Mouse (Mus musculus): ENCODE measurements around the gene Lhfpl5. TPM values are rescaled to one million over a fixed set of nuclear protein-coding genes. Genes with fewer than 3 reads are reported as not detected.

The Lhfpl5 gene
- total RNA-seq, 2 experiments from 2014 or later = not detected

DNA sequence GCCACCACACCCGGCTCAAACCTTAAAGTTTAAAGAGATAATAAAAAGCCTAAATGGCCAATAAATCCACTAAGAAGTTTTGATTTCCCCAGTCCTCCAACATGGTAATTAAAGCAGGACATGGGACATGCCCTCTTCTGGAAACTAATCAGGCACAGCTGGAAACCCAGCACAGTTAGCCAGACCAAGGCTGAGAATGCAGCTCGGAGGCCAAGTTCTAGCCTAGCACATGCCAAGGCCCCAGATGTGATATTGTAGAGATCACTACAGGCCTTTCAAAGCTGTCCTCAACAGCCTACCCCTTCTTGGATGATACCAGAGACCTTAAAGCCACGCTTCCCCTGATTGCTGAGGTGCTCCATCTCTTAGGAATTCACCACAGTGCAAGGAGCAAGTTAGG is 11.1 kb downstream of the Lhfpl5 start:
- Histone ChIP-seq H3K4me3 (no peak overlapping the region), H3K27ac (no peak overlapping the region)
- no peak for TF ChIP-seq CTCF (IDR thresholded peaks at IDR 0.05)
- no peak for DNase-seq
- intact Hi-C loops (cut with DNase I) = no loop called here

DNA sequence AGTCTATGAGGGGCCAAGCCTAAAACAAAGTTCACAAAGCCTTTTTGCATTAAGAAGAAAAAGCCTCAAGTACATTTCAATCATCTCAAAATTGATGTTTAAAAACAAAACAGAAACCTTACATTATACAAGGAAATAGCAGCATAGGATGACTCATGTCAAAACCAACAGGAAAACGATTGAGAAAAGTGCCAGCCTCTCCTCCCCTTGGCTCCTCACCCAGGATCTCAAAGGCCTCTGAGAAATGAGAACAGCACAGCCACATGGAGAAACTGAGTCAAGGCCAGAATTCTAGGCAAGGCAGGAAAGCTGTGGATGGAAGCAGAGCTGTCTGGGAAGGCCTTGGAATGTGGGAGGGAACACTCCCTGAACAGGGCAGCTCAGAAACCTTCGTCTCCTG is 13.2 kb downstream of the Lhfpl5 start:
- DNase-seq = no peak
- TF ChIP-seq CTCF (IDR thresholded peaks at IDR 0.05) = no peak
- H3K27ac ChIP-seq = no peak overlapping the region
- no peak overlapping the region for H3K4me3 ChIP-seq
- intact Hi-C loops (cut with DNase I) = no loop called here

DNA sequence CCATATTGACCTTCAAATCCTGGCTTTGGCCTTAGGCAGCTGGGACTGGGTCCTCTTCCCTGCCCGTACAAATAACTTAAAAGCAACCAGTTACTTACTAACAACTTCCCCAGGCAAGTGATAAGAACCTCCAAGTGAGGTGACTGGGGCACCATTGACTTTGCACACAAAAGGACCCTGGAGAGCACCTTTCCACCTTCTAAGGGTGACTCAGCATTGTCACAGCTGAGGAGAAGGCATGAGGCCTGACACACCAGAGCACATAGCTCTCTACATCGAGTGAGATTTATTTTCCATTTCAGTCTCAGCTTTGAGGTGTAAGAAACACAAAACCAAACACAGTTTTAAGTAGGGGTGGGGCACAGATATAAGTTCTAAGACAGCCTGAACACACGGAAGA is 15.2 kb downstream of the Lhfpl5 start:
- H3K27ac ChIP-seq = no peak overlapping the region
- DNase-seq = no peak
- no peak overlapping the region for H3K4me3 ChIP-seq
- no peak for TF ChIP-seq CTCF (IDR thresholded peaks at IDR 0.05)
- intact Hi-C loops (cut with DNase I) = loop anchor here (10.0 kb wide), 1 partner anchor 54 kb away; no protein-coding TSS in a partner anchor

DNA sequence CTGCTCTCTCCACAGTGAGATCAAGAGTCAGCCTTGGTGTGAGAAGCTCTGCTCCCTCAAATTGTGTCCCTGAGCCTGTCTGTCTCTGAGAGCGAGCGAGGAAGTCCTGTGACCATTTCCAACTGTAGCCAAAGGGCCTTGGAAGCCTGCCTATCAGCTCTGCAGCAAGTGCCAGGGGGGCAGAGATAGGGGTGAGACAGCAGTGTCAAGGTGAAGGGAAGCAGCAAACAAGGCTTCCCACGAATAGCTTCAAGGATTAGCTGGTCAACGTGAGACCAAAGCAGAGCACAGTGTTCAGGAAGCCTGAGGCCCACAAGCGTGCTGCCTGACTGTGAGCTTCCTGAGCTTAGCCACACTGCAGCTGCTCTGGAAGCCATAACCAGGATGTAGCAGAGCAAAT is 16.0 kb downstream of the Lhfpl5 start:
- DNase-seq = no peak
- H3K4me3 ChIP-seq = no peak overlapping the region
- intact Hi-C loops (cut with DNase I) = loop anchor here (10.0 kb wide), 1 partner anchor 53 kb away; no protein-coding TSS in a partner anchor
- no peak for TF ChIP-seq CTCF (IDR thresholded peaks at IDR 0.05)
- H3K27ac ChIP-seq = no peak overlapping the region

DNA sequence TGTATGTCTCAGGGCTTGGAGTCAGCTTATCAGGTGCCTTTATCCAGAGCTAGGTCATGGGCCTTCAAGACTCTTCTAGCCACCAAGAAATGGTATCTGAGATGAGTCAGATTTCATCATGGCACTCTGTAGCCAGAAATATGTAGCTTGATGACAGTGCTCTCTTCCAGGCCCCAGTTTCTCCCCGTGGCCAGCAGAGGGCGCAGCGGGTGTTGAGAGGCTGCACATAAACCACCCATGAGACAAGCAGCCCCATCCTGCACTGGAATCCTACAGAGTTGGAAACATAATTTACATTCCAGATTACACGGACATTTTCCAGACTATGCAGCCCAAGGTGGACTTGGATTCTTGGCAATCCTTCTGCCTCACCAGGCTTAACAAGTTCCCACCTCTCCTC is 17.6 kb downstream of the Lhfpl5 start:
- peak; percentile 78 for DNase-seq
- H3K4me3 ChIP-seq = no peak overlapping the region
- H3K27ac ChIP-seq = no peak overlapping the region
- peak; percentile 96 for TF ChIP-seq CTCF (IDR thresholded peaks at IDR 0.05)
- intact Hi-C loops (cut with DNase I) = loop anchor here (10.0 kb wide), 1 partner anchor 52 kb away; no protein-coding TSS in a partner anchor

DNA sequence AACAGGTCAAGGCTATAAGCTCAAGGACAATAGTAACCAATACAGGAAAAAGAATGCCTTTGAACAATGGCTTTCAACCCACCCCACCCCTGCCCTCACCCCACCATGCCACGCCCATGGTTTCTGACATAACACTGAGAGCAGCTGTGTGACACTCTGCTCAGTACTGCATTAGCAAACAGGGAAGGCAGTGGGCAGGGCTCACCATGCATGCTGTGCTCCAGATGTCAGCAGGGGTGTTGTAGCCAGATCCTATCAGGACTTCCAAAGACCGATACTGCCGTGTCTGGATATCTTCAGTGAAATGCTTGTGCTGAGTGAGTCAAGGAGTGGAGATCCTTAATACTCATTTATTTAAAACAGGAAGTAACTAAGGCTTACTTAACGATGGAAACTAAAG is 18.5 kb downstream of the Lhfpl5 start:
- Histone ChIP-seq H3K27ac (no peak overlapping the region), H3K4me3 (no peak overlapping the region)
- DNase-seq = no peak
- intact Hi-C loops (cut with DNase I) = loop anchor here (10.0 kb wide), 1 partner anchor 51 kb away; no protein-coding TSS in a partner anchor
- no peak for TF ChIP-seq CTCF (IDR thresholded peaks at IDR 0.05)

DNA sequence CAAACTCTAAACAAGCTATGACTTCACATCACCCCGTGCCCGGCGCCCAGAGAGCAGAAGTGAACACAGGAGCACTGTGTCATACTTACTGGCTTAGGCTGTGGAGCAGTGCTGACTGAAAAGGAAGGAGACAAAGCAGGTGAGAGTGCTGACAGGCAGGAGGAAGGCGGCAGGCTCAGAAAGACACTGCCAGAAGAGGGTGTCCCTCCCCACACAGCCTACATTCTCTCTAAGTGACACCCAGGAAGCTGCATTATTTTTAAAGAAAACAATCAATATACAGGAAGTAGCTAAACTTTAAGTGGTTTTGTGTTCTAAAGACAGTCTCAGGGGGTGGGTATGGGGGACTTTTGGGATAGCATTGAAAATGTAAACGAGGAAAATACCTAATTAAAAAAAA is 25.3 kb downstream of the Lhfpl5 start:
- intact Hi-C loops (cut with DNase I) = no loop called here
- TF ChIP-seq CTCF (IDR thresholded peaks at IDR 0.05) = no peak

DNA sequence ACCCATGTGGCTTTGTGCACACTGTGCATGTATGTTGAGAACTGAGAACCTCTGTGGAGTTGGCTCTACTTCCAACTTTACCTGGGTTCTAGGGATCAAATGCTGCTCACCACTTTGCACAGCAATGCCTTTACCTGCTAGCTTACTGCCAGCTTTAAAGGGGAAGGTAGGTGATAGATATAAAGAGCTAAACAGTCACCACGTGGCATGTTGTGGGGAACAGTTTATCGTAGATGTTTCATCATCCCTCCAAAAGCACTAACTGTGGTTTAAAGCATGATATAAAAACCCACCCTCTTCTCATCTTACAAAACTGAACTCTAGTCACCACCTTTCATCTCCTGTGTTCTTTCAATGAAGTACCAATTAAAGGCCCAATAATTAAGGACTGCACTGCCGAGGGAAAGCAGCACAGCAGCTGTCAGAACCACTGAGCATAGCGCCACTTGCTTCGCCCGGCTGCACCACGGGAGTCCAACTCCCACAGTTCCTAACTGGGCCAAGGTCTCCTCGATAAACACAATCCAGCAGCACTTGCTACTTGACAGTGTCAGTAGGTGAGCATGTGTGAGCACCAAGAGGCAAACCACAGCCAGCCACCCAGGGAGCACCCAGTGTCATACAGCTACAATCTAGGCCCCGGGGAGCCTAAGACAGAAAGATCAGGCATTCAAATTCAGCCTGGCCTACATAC is 26.3 kb downstream of the Lhfpl5 start:
- H3K27ac ChIP-seq = no peak overlapping the region
- no peak for DNase-seq
- H3K4me3 ChIP-seq = no peak overlapping the region
- TF ChIP-seq CTCF (IDR thresholded peaks at IDR 0.05) = no peak
- intact Hi-C loops (cut with DNase I) = no loop called here

More for the DNA sequence above, 25.3 kb downstream of the Lhfpl5 start:
- H3K4me3 ChIP-seq = no peak overlapping the region
- DNase-seq = no peak
- H3K27ac ChIP-seq = no peak overlapping the region

DNA sequence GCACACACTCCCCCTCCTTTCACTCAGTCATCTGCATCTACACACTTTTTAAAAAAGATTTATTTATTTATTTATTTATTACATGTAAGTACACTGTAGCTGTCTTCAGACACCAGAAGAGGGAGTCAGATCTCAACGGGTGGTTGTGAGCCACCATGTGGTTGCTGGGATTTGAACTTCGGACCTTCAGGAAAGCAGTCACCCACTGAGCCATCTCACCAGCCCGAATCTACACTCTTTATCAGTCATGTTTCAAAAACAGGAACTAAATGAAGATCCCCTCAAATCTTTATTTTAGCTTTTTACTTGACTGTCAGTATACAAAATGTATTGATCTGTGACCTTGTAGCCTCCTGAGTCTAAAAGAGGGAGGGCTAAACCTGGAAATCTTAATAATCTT is 34.1 kb downstream of the Lhfpl5 start:
- no peak overlapping the region for H3K4me3 ChIP-seq
- intact Hi-C loops (cut with DNase I) = no loop called here
- no peak for DNase-seq
- no peak for TF ChIP-seq CTCF (IDR thresholded peaks at IDR 0.05)
- no peak overlapping the region for H3K27ac ChIP-seq

DNA sequence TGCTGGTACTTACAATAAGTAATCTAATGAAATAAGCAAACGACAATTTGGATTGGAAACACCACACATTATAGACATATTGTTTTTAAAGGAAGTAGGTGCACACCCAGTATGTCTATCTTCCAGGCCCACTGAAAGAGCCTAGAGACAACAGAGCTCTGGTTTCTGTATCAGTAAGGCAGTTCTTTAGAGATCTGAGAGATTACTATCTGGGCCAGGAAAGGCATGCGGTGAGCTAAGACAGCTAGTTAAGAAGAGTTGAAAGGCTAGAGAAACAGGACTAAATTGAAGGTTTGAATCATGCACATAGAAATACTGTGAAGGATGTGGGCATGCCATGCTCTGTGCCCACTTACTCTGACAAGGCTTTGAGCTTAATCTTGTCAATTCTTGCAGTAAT is 37.2 kb downstream of the Lhfpl5 start:
- TF ChIP-seq CTCF (IDR thresholded peaks at IDR 0.05) = no peak
- intact Hi-C loops (cut with DNase I) = no loop called here
- H3K27ac ChIP-seq = no peak overlapping the region
- DNase-seq = no peak
- no peak overlapping the region for H3K4me3 ChIP-seq

DNA sequence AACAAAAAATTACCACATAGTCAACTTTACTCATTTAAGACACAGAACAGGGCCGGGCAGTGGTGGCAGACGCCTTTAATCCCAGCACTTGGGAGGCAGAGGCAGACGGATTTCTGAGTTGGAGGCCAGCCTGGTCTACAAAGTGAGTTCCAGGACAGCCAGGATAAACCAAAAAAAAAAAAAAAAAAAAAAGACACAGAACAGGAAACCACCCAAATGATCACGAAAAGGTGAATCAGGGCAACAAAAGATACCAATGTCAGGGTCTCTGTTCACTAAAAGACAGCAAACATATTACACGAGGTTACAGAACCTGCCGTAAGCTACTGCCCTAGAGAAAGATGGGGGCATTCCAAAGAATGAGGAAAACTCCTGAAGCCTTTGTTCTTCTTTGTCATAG is 37.7 kb downstream of the Lhfpl5 start:
- intact Hi-C loops (cut with DNase I) = no loop called here
- no peak for DNase-seq

DNA sequence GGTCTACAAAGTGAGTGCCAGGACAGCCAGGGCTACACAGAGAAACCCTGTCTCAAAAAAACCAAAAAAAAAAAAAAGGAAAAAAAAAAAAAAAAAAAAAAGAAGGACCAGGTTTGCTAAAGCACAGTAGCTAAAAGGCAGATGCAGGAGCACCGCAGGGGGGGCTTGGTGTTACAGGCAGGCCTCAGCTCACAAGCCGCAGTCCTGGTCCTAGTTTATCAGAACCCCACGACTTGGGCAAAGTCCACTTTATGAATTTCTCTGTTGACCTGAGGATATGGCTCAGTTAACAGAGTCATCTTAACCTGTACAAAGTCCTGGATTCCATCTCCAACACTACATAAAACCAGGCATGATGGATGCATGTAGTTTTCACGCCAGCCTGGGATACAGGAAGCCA is 39.9 kb downstream of the Lhfpl5 start:
- H3K4me3 ChIP-seq = no peak overlapping the region
- H3K27ac ChIP-seq = no peak overlapping the region
- no peak for DNase-seq
- no peak for TF ChIP-seq CTCF (IDR thresholded peaks at IDR 0.05)
- intact Hi-C loops (cut with DNase I) = no loop called here

More for the DNA sequence above, 37.7 kb downstream of the Lhfpl5 start:
- TF ChIP-seq CTCF (IDR thresholded peaks at IDR 0.05) = no peak
- Histone ChIP-seq H3K4me3 (no peak overlapping the region), H3K27ac (no peak overlapping the region)

DNA sequence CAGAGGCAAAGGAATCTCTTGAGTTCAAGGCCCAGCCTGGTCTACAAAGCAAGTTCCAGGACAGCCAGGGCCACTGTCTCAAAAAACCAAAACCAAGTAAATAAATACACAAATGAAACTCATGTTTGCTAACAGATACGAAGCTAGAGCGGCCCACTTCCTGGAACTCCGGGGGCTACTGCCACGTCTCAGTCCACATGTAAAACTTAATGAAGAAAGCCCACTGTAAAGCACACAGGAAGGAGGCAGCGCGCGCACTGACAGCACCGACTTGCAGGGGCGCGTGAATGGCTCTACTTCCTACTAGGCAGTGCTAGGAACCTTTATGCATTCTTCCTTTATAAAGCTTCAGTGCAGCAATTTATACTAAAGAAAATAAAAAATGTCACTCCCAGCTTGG is 42.2 kb downstream of the Lhfpl5 start:
- Histone ChIP-seq H3K27ac (no peak overlapping the region), H3K4me3 (no peak overlapping the region)
- intact Hi-C loops (cut with DNase I) = no loop called here
- no peak for DNase-seq
- no peak for TF ChIP-seq CTCF (IDR thresholded peaks at IDR 0.05)

DNA sequence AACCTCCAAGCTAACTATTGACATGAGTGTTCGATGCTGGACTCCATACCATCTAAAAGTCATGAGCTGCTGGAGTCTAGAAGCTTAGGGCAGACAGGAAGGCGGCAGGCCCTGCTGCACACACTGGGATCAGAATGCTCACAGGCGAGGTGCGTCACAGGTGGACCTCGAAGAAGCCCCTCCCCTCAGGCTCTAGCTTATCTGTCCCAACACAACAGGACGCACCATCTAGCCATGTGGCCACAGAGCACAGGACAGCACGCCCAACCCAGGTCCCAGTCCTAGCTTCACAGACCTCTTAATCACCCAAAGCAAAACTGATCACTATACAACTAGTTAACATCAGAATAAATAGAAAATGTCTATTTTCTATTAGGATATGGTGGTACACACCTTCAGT is 42.7 kb downstream of the Lhfpl5 start:
- TF ChIP-seq CTCF (IDR thresholded peaks at IDR 0.05) = no peak
- no peak overlapping the region for H3K27ac ChIP-seq
- intact Hi-C loops (cut with DNase I) = no loop called here
- H3K4me3 ChIP-seq = no peak overlapping the region
- DNase-seq = no peak

Measured in gastrocnemius, adult 2 months (tissue).